Mouse (Mus musculus): Measurements from ENCODE around the gene Lrr1.
"Not testable (repeated sequence)": the region's sequence is repeated elsewhere in the genome, so short reads cannot be mapped to it uniquely, and the experiment has no call there.

The Lrr1 gene

DNA sequence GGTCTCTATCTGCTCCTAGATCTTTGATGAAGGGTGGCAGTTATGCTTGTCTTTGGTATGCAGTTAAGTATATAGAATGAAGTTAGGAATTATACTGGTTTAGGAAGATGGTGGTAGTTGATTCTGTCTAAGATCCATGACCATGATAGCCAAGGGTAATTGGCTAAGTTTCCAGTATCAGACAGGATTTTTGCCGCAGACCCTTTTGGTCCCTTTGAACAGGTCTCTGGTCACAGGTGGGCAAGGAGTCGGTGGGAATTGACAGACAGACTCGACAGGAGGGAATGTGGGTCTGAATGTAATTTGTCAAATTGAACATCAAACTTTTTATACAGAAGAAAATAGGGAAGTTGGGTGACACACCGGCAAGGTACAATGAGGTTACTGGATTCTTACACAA, 5.0 kb upstream of the Lrr1 start:
- DNase-seq (ENCODE audit: low spot score in 2 of 2), result not testable (repeated sequence)

DNA sequence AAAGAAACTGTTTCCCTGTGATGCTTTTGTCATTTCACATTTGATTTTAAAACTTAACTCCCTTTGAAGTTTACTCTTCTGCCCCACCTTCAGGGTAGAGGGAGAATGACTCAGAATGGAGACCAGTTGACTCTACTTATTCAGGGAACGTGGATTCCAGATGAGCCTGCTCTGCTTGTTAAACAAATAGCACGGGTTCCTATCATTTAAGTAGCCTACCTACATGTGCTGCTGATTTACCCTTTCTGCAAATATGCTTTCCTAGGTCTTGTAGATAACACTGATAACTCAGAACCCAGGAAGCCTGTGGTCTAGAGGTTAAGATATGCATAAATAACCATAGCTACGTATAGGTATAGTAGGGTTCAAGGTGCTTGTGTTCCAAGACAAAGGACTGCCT, 3.7 kb upstream of the Lrr1 start:
- no peak for DNase-seq (ENCODE audit: low spot score in 2 of 2)

DNA sequence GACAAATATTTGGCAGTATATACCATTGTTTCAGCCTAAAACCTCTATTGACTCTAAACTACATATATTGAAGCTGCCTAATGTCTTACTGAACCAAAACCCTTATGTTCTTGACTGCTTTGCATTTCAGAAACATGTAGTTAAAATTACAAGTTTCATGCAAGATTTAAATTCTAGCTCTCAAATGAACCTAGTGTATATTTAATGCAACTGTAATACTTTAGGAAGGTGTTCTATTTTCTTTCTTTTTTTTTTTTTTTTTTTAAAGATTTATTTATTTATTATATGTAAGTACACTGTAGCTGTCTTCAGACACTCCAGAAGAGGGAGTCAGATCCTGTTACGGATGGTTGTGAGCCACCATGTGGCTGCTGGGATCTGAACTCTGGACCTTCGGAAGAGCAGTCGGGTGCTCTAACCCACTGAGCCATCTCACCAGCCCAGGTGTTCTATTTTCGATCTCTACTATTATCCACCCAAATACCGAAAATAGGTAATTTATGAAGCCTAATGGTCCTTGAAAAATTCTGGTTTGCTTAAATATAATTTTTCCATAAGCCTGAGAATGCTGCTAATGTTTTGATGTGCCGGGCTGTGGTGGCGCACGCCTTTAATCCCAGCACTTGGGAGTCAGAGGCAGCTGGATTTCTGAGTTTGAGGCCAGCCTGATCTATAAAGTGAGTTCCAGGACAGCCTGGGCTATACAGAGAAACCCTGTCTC, 1.6 kb upstream of the Lrr1 start:
- not testable (repeated sequence) for DNase-seq (ENCODE audit: low spot score in 2 of 2)

GRCm38 (mm10) chr12:69167656-69168460, 756 bp upstream of the Lrr1 start:
- DNase-seq (ENCODE audit: low spot score in 2 of 2), result no peak

- no peak for DNase-seq (ENCODE audit: low spot score in 2 of 2)
These were observed 2.7 kb downstream of the Lrr1 start for GRCm38 (mm10) chr12:69171307-69171706.

- no peak for DNase-seq (ENCODE audit: low spot score in 2 of 2)
These were observed 7.4 kb downstream of the Lrr1 start for GRCm38 (mm10) chr12:69175975-69176374.

DNA sequence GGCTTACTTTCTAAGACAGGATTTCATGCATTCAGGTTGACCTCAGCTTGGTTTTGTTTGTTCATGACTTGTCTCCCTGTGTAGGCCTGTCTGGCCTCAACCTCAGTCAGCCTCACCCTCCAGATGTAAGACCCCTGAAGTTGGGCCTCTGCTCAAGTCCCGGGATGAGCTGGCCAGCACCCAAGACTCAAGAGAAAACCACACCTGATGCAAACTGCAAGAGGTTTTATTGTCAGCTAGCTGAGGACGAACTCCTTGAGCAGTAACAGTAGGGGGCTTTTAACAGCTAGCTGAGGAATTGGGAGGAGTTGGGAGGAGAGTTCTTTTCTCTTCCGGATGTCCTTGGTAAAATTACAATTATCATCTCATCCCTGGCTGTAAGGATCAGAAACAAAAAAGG, 8.9 kb downstream of the Lrr1 start:
- DNase-seq (ENCODE audit: low spot score in 2 of 2), result no peak

DNA sequence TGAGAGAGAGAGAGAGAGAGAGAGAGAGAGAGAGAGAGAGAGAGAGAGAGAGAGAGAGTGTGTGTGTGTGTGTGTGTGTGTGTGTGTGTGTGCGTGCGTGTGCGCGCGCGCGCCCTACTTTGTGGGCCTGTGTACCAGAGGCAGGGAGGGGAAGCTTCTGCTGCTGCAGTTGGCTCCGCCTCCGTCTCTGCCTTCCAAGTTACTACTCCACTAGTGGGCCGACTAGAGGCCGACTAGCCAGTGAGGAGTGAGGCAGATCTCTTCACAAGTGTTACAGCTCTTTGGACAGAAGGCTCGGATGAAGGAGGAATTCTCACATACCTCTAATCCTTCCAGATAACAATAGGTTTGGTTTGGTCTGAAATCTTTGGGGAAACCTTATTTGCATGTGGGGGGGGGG, 10.8 kb downstream of the Lrr1 start:
- no peak for DNase-seq (ENCODE audit: low spot score in 2 of 2)

DNA sequence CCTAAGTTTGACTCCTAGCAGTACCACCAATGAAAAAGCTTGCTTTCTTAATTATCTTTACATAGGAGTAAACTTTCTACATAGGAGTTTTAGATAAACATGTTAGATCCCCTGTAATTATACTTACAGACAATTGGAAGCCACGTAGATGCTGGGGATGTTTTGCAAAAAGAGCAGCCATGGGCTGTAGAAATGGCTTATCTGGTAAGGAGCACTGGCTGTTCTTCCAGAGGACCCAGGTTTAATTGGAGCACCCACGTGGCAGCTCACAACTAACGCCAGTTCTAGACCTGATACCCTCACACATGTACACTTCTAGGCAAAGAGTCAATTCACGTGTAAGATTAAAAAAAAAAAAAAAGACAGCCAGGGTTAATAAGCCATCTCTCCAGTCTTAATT, 13.2 kb downstream of the Lrr1 start:
- no peak for DNase-seq (ENCODE audit: low spot score in 2 of 2)

DNA sequence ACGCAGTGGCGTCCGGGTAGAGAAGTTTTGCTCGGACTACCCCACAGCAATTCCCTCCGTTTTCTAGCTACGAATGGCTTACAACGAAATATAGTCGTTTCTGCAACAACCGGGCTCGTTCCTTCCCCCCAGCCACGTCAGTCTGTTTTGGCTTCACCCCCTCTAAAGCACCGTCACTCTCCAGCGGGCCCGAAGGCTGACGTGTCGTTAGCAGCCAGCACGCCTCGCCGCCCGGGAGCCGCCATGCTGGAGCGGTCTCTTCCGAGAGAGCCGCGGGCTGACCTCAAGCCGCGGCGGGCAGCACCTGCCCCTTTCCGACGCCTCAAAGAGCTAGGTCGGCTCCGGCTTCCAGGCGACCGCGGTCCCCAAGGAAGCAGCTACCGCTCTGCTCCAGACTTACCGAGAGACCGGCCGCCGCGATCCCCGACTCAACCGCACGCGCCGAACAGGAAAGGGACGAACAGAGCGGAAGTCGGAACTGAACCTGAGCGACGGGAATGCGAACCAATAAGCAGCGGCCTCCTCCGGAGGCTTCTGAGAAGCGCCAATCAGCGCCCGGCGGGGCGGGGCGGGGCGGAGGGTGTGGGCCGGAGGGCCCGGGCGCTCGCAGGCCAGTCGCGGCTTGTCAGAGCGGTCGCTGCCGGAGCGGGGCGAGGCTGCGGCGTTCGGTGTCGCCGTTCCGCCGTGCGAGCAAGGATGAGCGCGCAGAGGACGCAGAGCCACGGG, 15.1 kb downstream of the Lrr1 start, which contains the start of the genes Rpl36al and Mgat2:
TSS of gene Rpl36al (minus strand) at position 501 of the 726 bp plus-strand sequence.
TSS of gene Mgat2 (plus strand) at position 575 of the 726 bp plus-strand sequence.
- DNase-seq (ENCODE audit: low spot score in 2 of 2), result peak; percentile 98 to 100

DNA sequence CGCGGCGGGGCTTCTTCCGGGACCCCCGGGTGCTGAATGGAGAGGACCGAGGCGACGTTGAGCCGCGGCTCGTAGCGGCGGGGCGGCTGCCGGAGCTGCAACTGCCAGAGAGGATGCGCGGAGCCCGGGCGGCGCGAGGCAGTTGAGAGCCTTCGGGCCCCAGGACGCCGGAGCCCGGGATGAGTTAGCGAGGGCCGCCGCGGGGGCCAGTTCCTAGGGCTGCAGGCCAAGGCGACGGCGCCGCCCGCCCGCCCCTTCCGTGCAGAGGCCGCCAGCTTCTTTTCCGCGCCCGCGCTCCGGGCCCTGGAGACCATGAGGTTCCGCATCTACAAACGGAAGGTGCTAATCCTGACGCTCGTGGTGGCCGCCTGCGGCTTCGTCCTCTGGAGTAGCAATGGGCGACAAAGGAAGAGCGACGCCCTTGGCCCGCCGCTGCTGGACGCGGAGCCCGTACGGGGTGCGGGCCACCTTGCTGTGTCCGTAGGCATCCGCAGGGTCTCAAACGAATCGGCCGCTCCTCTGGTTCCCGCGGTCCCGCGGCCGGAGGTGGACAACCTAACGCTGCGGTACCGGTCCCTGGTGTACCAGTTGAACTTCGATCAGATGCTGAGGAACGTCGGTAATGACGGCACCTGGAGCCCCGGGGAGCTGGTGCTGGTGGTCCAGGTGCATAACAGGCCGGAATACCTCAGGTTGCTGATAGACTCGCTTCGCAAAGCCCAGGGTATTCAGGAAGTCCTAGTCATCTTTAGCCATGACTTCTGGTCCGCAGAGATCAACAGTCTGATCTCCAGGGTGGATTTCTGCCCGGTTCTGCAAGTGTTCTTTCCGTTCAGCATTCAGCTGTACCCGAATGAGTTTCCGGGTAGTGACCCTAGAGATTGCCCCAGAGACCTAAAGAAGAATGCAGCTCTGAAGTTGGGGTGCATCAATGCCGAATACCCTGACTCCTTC, 16.0 kb downstream of the Lrr1 start:
- peak; percentile 75 to 76 for DNase-seq (ENCODE audit: low spot score in 2 of 2)

DNA sequence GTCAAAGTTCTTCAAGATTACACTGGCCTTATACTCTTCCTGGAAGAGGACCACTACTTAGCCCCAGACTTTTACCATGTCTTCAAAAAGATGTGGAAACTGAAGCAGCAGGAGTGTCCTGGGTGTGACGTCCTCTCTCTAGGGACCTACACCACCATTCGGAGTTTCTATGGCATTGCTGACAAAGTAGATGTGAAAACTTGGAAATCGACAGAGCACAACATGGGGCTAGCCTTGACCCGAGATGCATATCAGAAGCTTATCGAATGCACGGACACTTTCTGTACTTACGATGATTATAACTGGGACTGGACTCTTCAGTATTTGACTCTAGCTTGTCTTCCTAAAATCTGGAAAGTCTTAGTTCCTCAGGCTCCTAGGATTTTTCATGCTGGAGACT, 16.8 kb downstream of the Lrr1 start:
- no peak for DNase-seq (ENCODE audit: low spot score in 2 of 2)

DNA sequence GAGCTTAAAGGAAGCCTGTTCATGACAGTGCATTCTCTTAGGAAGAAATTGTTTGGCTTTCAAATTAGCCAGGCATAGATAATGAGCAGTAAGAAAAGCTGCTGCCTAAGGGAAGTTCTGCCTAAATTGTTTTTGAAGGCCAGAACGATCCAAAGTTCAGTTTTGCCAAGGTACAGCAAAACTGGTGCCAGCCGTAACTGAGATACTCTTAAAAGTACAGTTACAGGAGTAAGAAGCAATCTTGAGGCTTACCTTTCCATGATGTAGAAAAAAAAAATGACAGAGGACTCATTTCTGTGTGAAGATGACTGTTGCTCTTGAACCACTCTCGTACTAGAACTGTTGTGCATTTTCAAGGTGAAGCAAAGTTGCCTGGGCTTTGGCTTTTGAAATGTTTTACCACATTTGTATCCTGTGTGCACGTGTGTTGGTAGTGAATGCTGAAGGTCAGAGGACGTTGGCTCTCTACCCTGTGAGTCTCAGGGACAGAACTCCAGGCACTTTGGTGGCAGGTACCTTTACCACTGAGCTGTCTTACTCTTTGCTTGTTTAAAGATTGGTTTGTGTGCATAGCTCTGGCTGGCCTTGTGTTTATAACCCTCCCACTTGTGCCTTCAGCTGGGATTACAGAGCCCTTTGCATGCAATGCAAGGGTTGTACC, 18.3 kb downstream of the Lrr1 start:
- DNase-seq (ENCODE audit: low spot score in 2 of 2), result no peak

- DNase-seq (ENCODE audit: low spot score in 2 of 2), result no peak
These were observed 21.5 kb downstream of the Lrr1 start for GRCm38 (mm10) chr12:69190074-69190473.

- DNase-seq (ENCODE audit: low spot score in 2 of 2), result peak in 1 of 2 experiments; percentile 45
These were observed 21.9 kb downstream of the Lrr1 start for GRCm38 (mm10) chr12:69190522-69190921.

- no peak for DNase-seq (ENCODE audit: low spot score in 2 of 2)
These were observed 22.8 kb downstream of the Lrr1 start for GRCm38 (mm10) chr12:69191396-69191795.

- no peak for DNase-seq (ENCODE audit: low spot score in 2 of 2)
These were observed 24.0 kb downstream of the Lrr1 start for GRCm38 (mm10) chr12:69192637-69193036.

GRCm38 (mm10) chr12:69196444-69197377, 28.1 kb downstream of the Lrr1 start, which contains the start of gene Gm49383:
Gene Gm49383, minus strand, starts transcription at chr12:69197104.
- DNase-seq (ENCODE audit: low spot score in 2 of 2), result peak; percentile 73 to 76

Measured in spleen, postnatal 10 days (tissue).